Mouse (Mus musculus) heart, adult 2 months (tissue): ENCODE results near the gene Igsf9b.

Experiments
- CTCF ChIP-seq: fragments of 200-600 bp; IDR thresholded peaks from 2 replicates; pipeline ENCODE4 v1.8.1; 2022; ENCODE audit warnings: antibody characterized with exemption, mild to moderate bottlenecking, moderate library complexity
- EP300 ChIP-seq: fragments of 200-500 bp; IDR thresholded peaks from 2 replicates; pipeline ENCODE4 v1.6.1; 2011; ENCODE audit warnings: low read depth, low read length, control low read depth; ENCODE audit not compliant: insufficient read depth
- POLR2A ChIP-seq: fragments of 200-500 bp; IDR thresholded peaks from 2 replicates; pipeline ENCODE4 v1.6.1; 2011; ENCODE audit warnings: mild to moderate bottlenecking, low read depth, low read length, control low read depth; ENCODE audit not compliant: insufficient read depth

- TF ChIP-seq CTCF (no peak), POLR2A (no peak), EP300 (no peak)
These were observed 27.1 kb upstream of the Igsf9b start for GRCm38 (mm10) chr9:27271899-27272298.
